Mouse (Mus musculus) olfactory bulb, adult 2 months (tissue): ENCODE data around the gene Prpf19. TPM values are rescaled to one million over a fixed set of nuclear protein-coding genes. Genes with fewer than 3 reads are reported as not detected.

Source experiments
- H3K27ac ChIP-seq: fragments of 200-500 bp; 2 replicates; pipeline ENCODE4 v1.5.1; 2012; ENCODE audit warnings: low read depth, low read length; ENCODE audit not compliant: insufficient read depth
- H3K4me1 ChIP-seq: fragments of 200-500 bp; 2 replicates; pipeline ENCODE4 v1.6.1; 2012; ENCODE audit warnings: low read length; ENCODE audit not compliant: control insufficient read depth, insufficient read depth
- H3K4me3 ChIP-seq: fragments of 200-500 bp; 2 replicates; pipeline ENCODE4 v1.5.1; 2012; ENCODE audit warnings: mild to moderate bottlenecking, low read depth, low read length, moderate library complexity; ENCODE audit not compliant: insufficient read depth
- CTCF ChIP-seq: fragments of 200-500 bp; IDR thresholded peaks from 2 replicates; pipeline ENCODE4 v1.5.1; 2012; ENCODE audit warnings: low read depth, mild to moderate bottlenecking, low read length, moderate library complexity; ENCODE audit not compliant: insufficient read depth
- POLR2A ChIP-seq: fragments of 200-500 bp; IDR thresholded peaks from 2 replicates; pipeline ENCODE4 v1.6.1; 2012; ENCODE audit warnings: mild to moderate bottlenecking, low read depth, low read length, moderate library complexity; ENCODE audit not compliant: insufficient read depth
- WGBS: fragments of 180-500 bp; shearing (Covaris S2); methylation state at CpG from one replicate; pipeline ENCODE4 v1.1.7; 2018; 5-methylcytosine and 5-hydroxymethylcytosine counted together
- polyA plus RNA-seq: library from polyadenylated mRNA; stranded (reverse); fragments of >200 nt; gene quantifications from 2 replicates; pipeline ENCODE4 v1.2.4, GENCODE M21; 2012; ENCODE audit warnings: low replicate concordance; ENCODE audit not compliant: missing spikeins, insufficient read depth, insufficient read length

Gene Prpf19
- polyA plus RNA-seq, 1 experiment, result 125 TPM

GRCm38 (mm10) chr19:10868623-10869141 lies 26.3 kb upstream of the Prpf19 start:
- WGBS, result under 1% methylated on average over 17 of the region's 17 CpGs
- H3K27ac ChIP-seq, result no peak overlapping the region
- peak overlapping the region; percentile 61 for H3K4me3 ChIP-seq
- H3K4me1 ChIP-seq, result peaks cover 11% of the 10 kb centered on the region
- TF ChIP-seq CTCF (no peak), POLR2A (no peak)

DNA sequence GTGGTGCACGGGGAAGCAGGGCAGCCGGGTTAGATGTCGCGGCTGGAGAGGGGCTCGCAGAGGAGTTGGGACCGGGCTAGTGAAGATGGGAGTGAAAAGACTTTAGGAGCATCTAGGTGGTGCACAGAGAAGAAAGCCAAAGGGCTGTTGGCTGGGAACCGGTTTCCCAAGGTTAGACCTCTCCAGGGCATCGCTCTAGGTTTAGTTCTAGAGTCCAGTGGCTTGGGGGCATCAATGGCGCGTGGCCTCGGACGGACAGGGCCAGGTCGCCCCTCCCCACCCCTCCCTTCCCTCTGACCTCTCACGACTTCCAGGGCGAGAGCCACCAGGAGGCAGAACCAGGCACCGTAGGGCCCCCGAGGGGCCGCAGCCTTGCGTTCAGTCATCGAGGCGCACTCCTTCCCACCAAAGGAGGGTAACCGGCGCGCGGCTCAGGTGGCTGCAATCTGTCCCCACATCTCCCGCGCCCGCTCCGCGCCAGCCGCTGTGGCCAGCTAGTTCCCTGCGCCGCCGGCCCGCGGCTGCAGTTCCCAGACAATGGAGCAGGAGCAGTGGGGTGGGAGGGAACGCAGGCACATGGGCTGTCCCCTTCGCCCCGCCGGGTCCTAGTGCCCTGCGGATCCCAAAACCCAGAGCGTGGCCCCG lies 25.7 kb upstream of the Prpf19 start:
- H3K4me1 ChIP-seq, result peaks cover 11% of the 10 kb centered on the region
- peak overlapping the region; percentile 14; the same call in 1 of the 2 replicates for H3K27ac ChIP-seq
- TF ChIP-seq POLR2A (peak; percentile 90), CTCF (no peak)
- WGBS, result 0% methylated on average over 43 of the region's 43 CpGs
- H3K4me3 ChIP-seq, result peak overlapping the region; percentile 61

- TF ChIP-seq CTCF (no peak), POLR2A (no peak; the same call in 1 of the 2 replicates)
Observed at GRCm38 (mm10) chr19:10869886-10870527, 25.0 kb upstream of the Prpf19 start, which contains the start of gene Tmem132a. Gene Tmem132a, minus strand, starts transcription at chr19:10869940.

GRCm38 (mm10) chr19:10870676-10871075 lies 24.4 kb upstream of the Prpf19 start:
- Histone ChIP-seq H3K4me3 (no peak overlapping the region), H3K27ac (no peak overlapping the region), H3K4me1 (peaks cover 11% of the 10 kb centered on the region)
- no peak for TF ChIP-seq POLR2A
- TF ChIP-seq CTCF, result no peak
- 84% methylated on average over 3 of the region's 3 CpGs for WGBS

More at GRCm38 (mm10) chr19:10869886-10870527, 25.0 kb upstream of the Prpf19 start, which contains the start of gene Tmem132a:
- Histone ChIP-seq H3K4me3 (peak within 1 kb of the TSS; percentile 61), H3K27ac (peak within 1 kb of the TSS; percentile 14; the same call in 1 of the 2 replicates), H3K4me1 (peaks cover 11% of the 10 kb centered on the region)
- WGBS, result 6% methylated on average over 8 of the region's 8 CpGs

GRCm38 (mm10) chr19:10871328-10871961 lies 23.6 kb upstream of the Prpf19 start:
- TF ChIP-seq CTCF, result no peak
- no peak for TF ChIP-seq POLR2A
- WGBS, result 85% methylated on average over 14 of the region's 14 CpGs
- no peak overlapping the region for H3K4me3 ChIP-seq
- peaks cover 11% of the 10 kb centered on the region for H3K4me1 ChIP-seq
- H3K27ac ChIP-seq, result no peak overlapping the region

GRCm38 (mm10) chr19:10878201-10878837 lies 16.7 kb upstream of the Prpf19 start:
- Histone ChIP-seq H3K27ac (no peak overlapping the region), H3K4me3 (no peak overlapping the region), H3K4me1 (peaks cover 8% of the 10 kb centered on the region)
- WGBS, result 86% methylated on average over 7 of the region's 7 CpGs
- no peak for TF ChIP-seq POLR2A

DNA sequence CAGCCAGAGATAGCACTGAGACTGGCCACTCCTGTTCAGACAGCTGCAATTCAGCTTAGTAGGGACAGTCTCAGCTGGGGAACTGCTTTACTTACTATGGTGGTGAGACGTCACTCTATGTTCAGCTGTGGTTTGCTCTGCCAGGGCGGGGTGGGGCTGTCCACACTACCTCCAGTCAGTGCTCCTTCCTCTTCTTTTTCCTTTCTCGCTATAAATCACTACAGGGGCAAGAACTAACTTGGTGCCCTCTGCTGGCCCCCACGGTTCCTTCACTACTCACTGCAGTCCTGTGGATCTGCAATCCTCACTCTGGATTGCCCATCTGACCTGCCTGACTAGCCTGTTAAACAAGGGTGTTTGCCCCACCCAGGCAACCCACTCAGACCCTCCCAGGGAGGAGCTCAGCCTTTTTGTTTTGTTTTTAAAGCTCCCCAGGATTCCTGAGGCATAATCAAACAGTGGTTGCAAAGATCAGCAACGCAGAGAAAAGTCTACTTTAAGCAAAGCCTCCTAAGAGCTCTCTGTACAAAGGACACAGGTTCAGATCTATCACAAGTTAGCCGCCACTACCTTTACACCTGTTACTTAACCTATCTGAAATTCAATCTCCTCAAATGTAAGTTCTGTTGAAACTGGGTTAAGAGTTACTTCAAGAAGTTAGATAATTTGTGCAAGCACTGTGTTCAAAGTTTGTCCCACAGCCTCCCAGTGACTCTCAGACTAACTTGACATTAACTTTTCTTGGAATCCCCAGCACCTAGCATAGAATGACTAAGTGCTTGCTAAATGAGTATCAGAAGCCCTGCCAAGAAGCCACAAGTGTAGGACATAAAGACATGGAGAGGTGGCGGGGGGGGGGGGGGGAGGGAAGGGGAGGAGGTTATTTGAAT lies 14.7 kb upstream of the Prpf19 start:
- 24% methylated on average over 7 of the region's 7 CpGs for WGBS
- Histone ChIP-seq H3K4me3 (peak overlapping the region; percentile 85; the same call in 1 of the 2 replicates), H3K4me1 (peaks cover 8% of the 10 kb centered on the region), H3K27ac (no peak overlapping the region)
- TF ChIP-seq POLR2A (no peak), CTCF (no peak)

DNA sequence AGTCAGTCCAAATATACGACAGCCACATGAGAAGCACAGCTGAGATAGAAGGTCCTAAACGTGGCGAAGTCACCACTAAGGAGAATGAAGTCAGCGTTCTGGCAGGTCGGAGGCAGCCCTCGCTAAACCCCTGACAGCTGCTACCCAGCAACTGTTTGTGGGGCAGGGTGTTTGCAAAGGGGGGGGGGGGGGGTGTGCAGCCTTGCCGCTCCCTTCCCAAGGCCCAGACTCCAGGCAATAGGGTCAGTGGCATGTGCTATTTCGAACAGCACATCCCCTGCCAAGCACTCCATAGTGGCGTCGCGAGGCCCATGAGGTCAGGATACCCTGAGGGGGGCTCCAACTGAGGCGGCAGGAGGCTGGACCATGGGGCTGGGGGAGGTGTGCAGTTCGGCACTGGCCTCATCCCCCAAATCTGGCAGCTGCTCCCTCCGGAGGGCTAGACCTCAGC lies 14.0 kb upstream of the Prpf19 start:
- WGBS, result 0% methylated on average over 14 of the region's 14 CpGs
- peak overlapping the region; percentile 85 for H3K4me3 ChIP-seq
- H3K4me1 ChIP-seq, result peaks cover 8% of the 10 kb centered on the region
- H3K27ac ChIP-seq, result peak overlapping the region; percentile 95
- no peak for TF ChIP-seq POLR2A
